Mouse (Mus musculus) heart, postnatal 10 days (tissue): ENCODE data around the gene C530025M09Rik. TPM values are rescaled to one million over a fixed set of nuclear protein-coding genes. Genes with fewer than 3 reads are reported as not detected.

Source experiments
- DNase-seq, 2 experiments: peaks; one replicate each; pipeline ENCODE4 v3.0.0; 2021
- intact Hi-C: fragments of 180-260 bp; cut with DNase I; formaldehyde crosslinking; loops from one replicate; pipeline ENCODE4 v1.15.1; 2025
- total RNA-seq, 2 experiments: library from RNA; stranded (reverse); gene quantifications; 2 replicates each; pipeline ENCODE4 v1.2.3; 2021

C530025M09Rik gene
- total RNA-seq: not detected

- intact Hi-C loops: no loop called here
- DNase-seq: peak; percentile 16 to 20
Observed at GRCm38 (mm10) chr2:149830536-149831458, at the start of gene C530025M09Rik. Gene C530025M09Rik (minus strand): TSS chr2:149831213.

GRCm38 (mm10) chr2:149877954-149878353 lies 46.9 kb upstream of the C530025M09Rik start:
- no peak for DNase-seq
- intact Hi-C loops: no loop called here

- intact Hi-C loops: no loop called here
- peak; percentile 3 to 14 for DNase-seq
Observed at GRCm38 (mm10) chr2:149873346-149873745, 42.3 kb upstream of the C530025M09Rik start.

- DNase-seq: no peak
- intact Hi-C loops: no loop called here
Observed at GRCm38 (mm10) chr2:149872496-149872895, 41.5 kb upstream of the C530025M09Rik start.

- intact Hi-C loops: no loop called here
Observed at GRCm38 (mm10) chr2:149870496-149870895, 39.5 kb upstream of the C530025M09Rik start.

GRCm38 (mm10) chr2:149865914-149866435 lies 35.0 kb upstream of the C530025M09Rik start:
- intact Hi-C loops: no loop called here
- no peak for DNase-seq

More at GRCm38 (mm10) chr2:149870496-149870895, 39.5 kb upstream of the C530025M09Rik start:
- DNase-seq: no peak

- DNase-seq: no peak
- intact Hi-C loops: no loop called here
Observed at GRCm38 (mm10) chr2:149861002-149861401, 30.0 kb upstream of the C530025M09Rik start.

- no peak for DNase-seq
- intact Hi-C loops: no loop called here
Observed at GRCm38 (mm10) chr2:149848778-149849177, 17.8 kb upstream of the C530025M09Rik start.

- intact Hi-C loops: no loop called here
- DNase-seq: no peak
Observed at GRCm38 (mm10) chr2:149844575-149844974, 13.6 kb upstream of the C530025M09Rik start.

- intact Hi-C loops: no loop called here
- no peak for DNase-seq
Observed at GRCm38 (mm10) chr2:149839666-149840065, 8.7 kb upstream of the C530025M09Rik start.

GRCm38 (mm10) chr2:149836471-149837135 lies 5.6 kb upstream of the C530025M09Rik start:
- intact Hi-C loops: no loop called here
- no peak for DNase-seq

- DNase-seq: no peak
- intact Hi-C loops: no loop called here
Observed at GRCm38 (mm10) chr2:149835091-149835490, 4.1 kb upstream of the C530025M09Rik start.

- intact Hi-C loops: no loop called here
- no peak for DNase-seq
Observed at GRCm38 (mm10) chr2:149832301-149832700, 1.3 kb upstream of the C530025M09Rik start.

- intact Hi-C loops: no loop called here
- no peak for DNase-seq
Observed at GRCm38 (mm10) chr2:149831459-149832245, 639 bp upstream of the C530025M09Rik start.

GRCm38 (mm10) chr2:149829955-149830535 lies 968 bp downstream of the C530025M09Rik start:
- DNase-seq: no peak

GRCm38 (mm10) chr2:149828911-149829310 lies 2.1 kb downstream of the C530025M09Rik start, which contains the start of gene Syndig1:
Gene Syndig1 (plus strand): TSS chr2:149829211.
- intact Hi-C loops: no loop called here
- DNase-seq: no peak

More at GRCm38 (mm10) chr2:149829955-149830535, 968 bp downstream of the C530025M09Rik start:
- intact Hi-C loops: no loop called here

GRCm38 (mm10) chr2:149820201-149820600 lies 10.8 kb downstream of the C530025M09Rik start:
- intact Hi-C loops: no loop called here

GRCm38 (mm10) chr2:149819751-149820150 lies 11.3 kb downstream of the C530025M09Rik start:
- intact Hi-C loops: no loop called here
- no peak for DNase-seq

More at GRCm38 (mm10) chr2:149820201-149820600, 10.8 kb downstream of the C530025M09Rik start:
- DNase-seq: no peak

GRCm38 (mm10) chr2:149818395-149818794 lies 12.6 kb downstream of the C530025M09Rik start:
- DNase-seq: no peak
- intact Hi-C loops: no loop called here

- intact Hi-C loops: no loop called here
- no peak for DNase-seq
Observed at GRCm38 (mm10) chr2:149812899-149813298, 18.1 kb downstream of the C530025M09Rik start.
